In the genomic region with DNA sequence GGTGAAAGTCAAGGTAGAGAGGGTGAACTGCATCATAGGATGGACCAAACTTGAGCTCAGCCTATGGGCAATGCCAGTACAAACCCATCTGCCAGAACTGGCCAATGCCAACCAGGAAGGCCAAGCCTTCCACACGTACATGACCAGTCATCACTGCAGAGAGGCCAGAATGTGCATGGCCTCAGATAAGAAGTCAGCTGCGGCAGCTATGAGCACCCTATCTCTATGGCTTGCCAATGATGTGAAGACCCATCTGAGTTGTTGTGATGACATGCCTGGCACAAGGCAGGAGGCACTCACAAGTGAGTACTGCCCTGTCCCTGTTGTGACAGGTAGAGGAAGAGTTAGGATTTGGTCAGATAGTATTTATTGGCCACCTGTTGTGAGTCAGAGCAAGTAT, we compare ENCODE assay signal across 13 mouse cellular contexts.
"Had no signal": no experiment of that assay in that cellular context is flagged by ENCODE, and none has a peak within 500 bp of the region (broad histone marks: within the 10 kb centered on the region; RNA-seq: fewer than 3 reads in every experiment).

No protein-coding gene starts in this region.

- H3K4me3 ChIP-seq: left cerebral cortex, adult 2 months; limb, embryonic 15.5 days; lung, embryonic 15.5 days; midbrain, embryonic 15.5 days; neural tube, embryonic 12.5 days; stomach, embryonic 15.5 days had no signal

- H3K9ac ChIP-seq: limb, embryonic 15.5 days; lung, embryonic 15.5 days; midbrain, embryonic 15.5 days; neural tube, embryonic 12.5 days; stomach, embryonic 15.5 days had no signal

- DNase-seq: kidney, adult 18-20 months; kidney, postnatal 14 days; lung, postnatal 14 days; right cerebral cortex, postnatal 14 days; thymus, postnatal 36 days had no signal

- H3K4me2 ChIP-seq: limb, embryonic 15.5 days; lung, embryonic 15.5 days; midbrain, embryonic 11.5 days; midbrain, embryonic 15.5 days; neural tube, embryonic 12.5 days; stomach, embryonic 15.5 days had no signal

- H3K27ac ChIP-seq: left cerebral cortex, adult 2 months; limb, embryonic 15.5 days; lung, embryonic 15.5 days; macrophage; midbrain, embryonic 15.5 days; neural tube, embryonic 12.5 days; stomach, embryonic 15.5 days had no signal

- ATAC-seq: midbrain, embryonic 15.5 days had no signal

- H3K9me3 ChIP-seq: limb, embryonic 15.5 days; lung, embryonic 15.5 days; midbrain, embryonic 15.5 days; neural tube, embryonic 12.5 days; stomach, embryonic 15.5 days had no signal

- H3K27me3 ChIP-seq: limb, embryonic 15.5 days; lung, embryonic 15.5 days; midbrain, embryonic 15.5 days; neural tube, embryonic 12.5 days; stomach, embryonic 15.5 days had no signal

- H3K36me3 ChIP-seq: limb, embryonic 15.5 days; lung, embryonic 15.5 days; midbrain, embryonic 15.5 days; neural tube, embryonic 12.5 days; stomach, embryonic 15.5 days had no signal

- H3K4me1 ChIP-seq: limb, embryonic 15.5 days; lung, embryonic 15.5 days; midbrain, embryonic 15.5 days; neural tube, embryonic 12.5 days; stomach, embryonic 15.5 days had no signal
